Mouse (Mus musculus) gastrocnemius, postnatal 14 days (tissue): ENCODE data around the gene Gm2026. TPM values are rescaled to one million over a fixed set of nuclear protein-coding genes. Genes with fewer than 3 reads are reported as not detected.
"Not testable (repeated sequence)": the region's sequence is repeated elsewhere in the genome, so short reads cannot be mapped to it uniquely, and the experiment has no call there.

Experiments
- DNase-seq: peaks from one replicate; pipeline ENCODE4 v3.0.0; 2021; ENCODE audit warnings: mixed read lengths
- intact Hi-C: fragments of 180-260 bp; cut with DNase I; formaldehyde crosslinking; loops from one replicate; pipeline ENCODE4 v1.15.1; 2025; ENCODE audit warnings: low total_unique reads
- long read RNA-seq, 2 experiments: library from polyadenylated mRNA; stranded (forward); transcript quantifications; one replicate each; pipeline ENCODE4 v2.0.0; 2021
- total RNA-seq, 2 experiments: library from RNA; stranded (reverse); gene quantifications; 2 replicates each; pipeline ENCODE4 v1.2.3; 2021

Gm2026 gene
- total RNA-seq, result 10 to 100 TPM; 11.6 to 12.0 TPM
- long read RNA-seq, experiment 1, partial matches to known transcripts, result 0 of 1 reads
- long read RNA-seq, experiment 1, other reads (novel, unspliced or antisense), result 1 of 1 reads
- long read RNA-seq, experiment 2, partial matches to known transcripts, result 0 of 1 reads
- long read RNA-seq, experiment 2, other reads (novel, unspliced or antisense), result 1 of 1 reads

DNA sequence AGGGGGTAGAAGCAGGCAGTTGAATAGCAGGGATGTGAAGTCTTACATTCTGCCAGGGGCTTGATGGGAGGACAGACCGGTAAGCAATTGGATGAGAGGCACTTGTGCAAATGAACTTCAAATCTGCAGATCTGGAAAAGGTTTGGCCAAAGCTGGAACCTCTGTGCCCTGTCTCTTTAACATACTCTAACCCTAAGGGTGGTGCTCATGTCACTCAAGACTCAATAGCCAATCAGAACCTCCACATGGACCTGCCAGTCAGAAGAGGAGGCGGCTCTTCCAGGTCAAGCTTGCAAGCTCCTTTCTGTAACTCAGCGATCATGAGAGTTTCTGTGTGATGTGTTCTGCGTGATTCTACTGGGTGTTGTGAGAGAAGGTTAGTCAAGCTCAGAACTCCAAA is at the start of gene Gm2026:
TSS of gene Gm2026 (plus strand) at position 301 of the 400 bp plus-strand sequence.
- DNase-seq, intact Hi-C loops: not testable (repeated sequence)

DNA sequence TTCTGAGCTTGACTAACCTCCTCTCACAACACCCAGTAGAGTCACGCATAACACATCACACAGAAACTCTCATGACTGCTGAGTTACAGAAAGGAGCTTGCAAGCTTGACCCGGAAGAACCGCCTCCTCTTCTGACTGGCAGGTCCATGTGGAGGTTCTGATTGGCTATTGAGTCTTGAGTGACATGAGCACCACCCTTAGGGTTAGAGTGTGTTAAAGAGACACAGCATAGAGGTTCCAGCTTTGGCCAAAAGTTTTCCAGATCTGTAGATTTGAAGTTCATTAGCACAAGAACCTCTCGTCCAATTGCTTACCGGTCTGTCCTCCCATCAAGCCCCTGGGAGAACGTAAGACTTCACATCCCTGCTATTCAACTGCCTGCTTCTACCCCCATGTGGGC is 34.1 kb upstream of the Gm2026 start, which contains the start of gene Zfp966:
TSS of gene Zfp966 (minus strand) at position 101 of the 400 bp plus-strand sequence.
- intact Hi-C loops, DNase-seq: not testable (repeated sequence)

Other genes with a start within 250 kb of the Gm2026 start
- not detected for gene Gm2007, start 223.8 kb upstream of the Gm2026 start, total RNA-seq
- gene Gm14288, start 164.2 kb upstream of the Gm2026 start, total RNA-seq, result 1 to 10 TPM in 1 of 2 experiments, not detected in 1; 3.4 TPM
- gene Gm6710, start 96.1 kb upstream of the Gm2026 start, total RNA-seq, result 1 to 10 TPM; 7.1 to 7.7 TPM
- 1 to 10 TPM; 2.3 to 2.4 TPM for gene Zfp966, start 34.2 kb upstream of the Gm2026 start, total RNA-seq
- 1 to 10 TPM; 1.6 to 2.2 TPM for gene Gm2004, start 184.5 kb downstream of the Gm2026 start, total RNA-seq